Mouse (Mus musculus) heart, adult 11 months (tissue): ENCODE results near the gene Pmf1.
"Not testable (repeated sequence)": the region's sequence is repeated elsewhere in the genome, so short reads cannot be mapped to it uniquely, and the experiment has no call there.

Experiments
- DNase-seq: peaks from one replicate; pipeline ENCODE4 v3.0.0; 2022

Pmf1 gene

DNA sequence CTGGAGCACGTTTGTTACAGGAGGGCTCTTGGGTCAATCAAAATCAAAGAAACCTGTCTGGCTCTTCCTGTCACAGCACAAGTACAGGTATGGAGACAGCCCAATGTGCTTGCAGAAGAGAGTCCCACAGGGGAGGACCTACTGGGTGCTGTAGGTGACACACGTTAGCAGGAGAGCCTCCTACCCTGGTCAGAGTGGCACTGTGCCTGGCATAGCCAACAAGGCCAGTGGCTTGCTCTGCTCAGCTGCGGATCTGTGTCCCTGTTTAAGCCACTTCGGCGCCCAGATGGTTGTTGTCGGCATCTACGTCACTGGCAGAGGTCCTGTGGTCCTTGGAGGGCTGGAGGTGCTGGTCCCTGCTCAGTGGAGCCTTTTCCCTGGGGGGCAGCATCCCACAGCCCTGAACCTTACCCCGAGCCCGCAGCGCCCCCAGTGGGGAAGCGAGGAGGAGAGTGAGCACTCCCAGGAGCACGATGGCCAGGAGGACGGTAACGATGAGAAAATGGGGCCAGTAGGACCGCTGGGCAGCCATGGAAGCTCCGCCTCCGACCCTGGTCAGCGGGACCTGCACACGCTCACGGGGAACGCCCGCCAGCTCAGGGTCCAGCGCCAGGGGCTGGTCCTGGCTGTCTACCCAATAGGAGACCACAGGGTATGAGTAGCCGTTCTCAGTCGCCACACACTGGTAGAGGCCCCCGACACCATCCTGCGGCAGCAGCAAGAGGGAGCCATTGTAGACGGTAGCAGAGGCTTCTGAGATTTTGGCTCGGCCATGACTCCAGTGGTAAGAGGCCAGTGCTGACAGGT is 26.5 kb upstream of the Pmf1 start:
- peak; percentile 95 for DNase-seq

DNA sequence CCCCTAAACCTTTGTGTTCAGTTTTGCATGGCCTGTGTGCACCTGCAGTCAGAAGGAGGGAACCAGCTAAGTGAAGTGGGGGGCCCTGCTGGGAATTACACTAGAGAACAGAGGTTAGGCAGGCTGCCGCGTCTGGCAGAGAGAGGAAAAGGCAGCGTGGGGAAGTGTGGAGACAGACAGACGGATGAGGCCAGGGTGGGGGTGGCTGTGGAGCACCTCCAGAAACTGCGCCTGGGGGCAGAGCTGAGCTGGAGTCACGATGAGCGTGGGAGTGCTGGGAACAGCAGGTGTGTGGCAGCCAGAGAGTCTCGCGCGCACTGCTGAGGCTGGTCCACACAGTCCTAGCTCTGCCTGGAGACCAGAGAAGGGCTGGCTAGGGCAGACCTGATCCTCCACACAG is 25.4 kb upstream of the Pmf1 start:
- DNase-seq, result no peak

- DNase-seq, result not testable (repeated sequence)
Observed at GRCm38 (mm10) chr3:88428639-88429038, 18.5 kb upstream of the Pmf1 start.

DNA sequence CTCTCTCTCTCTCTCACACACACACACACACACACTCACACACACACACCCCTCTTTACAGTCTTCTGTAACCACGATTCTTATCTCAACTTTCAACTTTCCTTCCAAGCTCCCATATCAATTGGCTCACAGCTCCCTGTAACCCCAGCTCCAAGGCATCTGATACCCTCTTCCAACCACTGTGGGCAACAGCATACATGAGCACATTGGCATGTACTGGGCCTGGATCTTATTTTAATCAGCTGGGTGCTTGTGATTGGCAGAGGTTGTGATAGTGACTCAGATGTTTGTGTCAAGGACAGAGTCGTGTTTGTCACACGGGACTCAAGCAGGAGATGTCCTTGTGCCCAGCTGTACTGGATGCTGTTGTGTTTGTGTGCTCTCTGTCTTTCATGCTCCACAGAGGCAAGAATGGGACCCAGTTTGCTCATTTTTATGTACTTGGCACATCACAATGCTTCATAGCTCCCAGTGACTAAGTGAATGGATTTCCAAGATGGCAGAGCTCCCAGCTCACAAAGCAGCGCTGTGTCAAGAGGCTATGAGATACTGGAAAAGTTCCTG is 17.3 kb upstream of the Pmf1 start:
- peak; percentile 88 for DNase-seq

DNA sequence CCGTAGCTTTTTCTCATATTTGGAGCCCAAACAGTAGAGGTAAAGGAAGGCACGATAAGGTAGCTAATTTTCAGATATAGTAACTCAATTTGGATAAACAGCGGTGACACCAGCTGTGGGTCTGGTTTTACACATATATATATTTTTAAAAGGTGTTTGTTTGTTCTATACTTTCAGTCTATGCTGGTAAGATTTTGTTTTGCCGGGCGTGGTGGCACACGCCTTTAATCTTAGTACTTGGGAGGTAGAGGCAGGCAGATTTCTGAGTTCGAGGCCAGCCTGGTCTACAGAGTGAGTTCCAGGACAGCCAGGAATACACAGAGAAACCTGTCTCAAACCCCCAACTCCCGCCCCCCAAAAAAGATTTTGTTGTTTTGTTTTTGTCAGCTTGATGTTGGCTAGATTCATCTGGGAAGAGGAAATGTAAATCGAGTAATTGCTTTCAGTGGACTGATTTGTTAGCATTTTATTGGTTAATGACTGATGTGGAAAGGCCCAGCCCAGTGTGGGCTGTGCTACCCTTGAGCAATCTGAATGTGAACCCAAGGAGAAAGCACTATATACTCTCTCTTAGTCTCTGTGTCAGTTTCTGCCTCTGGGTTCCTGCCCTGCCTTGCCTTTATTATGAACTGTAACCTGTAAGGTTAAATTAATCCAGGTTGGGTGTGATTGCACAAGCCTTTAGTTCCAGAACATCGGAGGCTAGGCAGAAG is 15.7 kb upstream of the Pmf1 start:
- DNase-seq, result no peak

GRCm38 (mm10) chr3:88425330-88425689 is 15.2 kb upstream of the Pmf1 start:
- DNase-seq, result no peak

GRCm38 (mm10) chr3:88424605-88425329 is 14.6 kb upstream of the Pmf1 start, which contains the start of gene Slc25a44:
Slc25a44 (minus strand) TSS chr3:88425139.
- DNase-seq, result peak; percentile 100

DNA sequence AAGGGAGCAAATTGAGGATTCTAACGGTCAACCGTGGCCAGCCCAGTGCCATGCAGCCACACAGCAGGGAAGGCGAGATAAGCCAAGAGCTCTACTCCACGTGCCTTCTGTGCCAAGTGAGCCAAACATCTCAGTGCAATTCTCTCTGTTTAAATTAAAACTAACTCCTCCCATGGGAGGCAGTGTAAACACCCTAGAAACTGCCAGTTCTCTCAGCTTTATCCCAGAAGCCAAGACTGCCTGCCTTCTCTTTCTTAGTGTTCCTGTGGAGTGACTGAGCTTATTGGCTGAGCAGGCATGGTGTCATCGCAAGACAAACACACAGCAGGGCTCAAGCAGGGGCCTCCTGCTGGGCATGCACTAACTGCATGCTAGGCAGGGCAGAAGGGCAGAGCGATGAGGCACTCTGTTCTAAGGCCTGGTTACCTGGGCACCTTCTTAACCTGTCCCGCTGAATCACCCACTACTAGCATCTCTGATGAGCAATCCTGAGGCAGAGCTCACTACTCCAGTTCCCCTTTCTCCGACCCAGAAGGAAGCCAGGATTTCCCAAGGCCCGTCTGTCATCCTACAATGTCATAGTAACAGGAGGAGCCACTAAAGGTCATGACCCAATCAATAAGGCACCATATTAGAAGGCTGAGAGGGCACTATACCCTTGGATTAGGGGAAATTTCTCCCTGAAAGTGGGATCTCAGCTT is 12.0 kb upstream of the Pmf1 start:
- DNase-seq, result no peak

DNA sequence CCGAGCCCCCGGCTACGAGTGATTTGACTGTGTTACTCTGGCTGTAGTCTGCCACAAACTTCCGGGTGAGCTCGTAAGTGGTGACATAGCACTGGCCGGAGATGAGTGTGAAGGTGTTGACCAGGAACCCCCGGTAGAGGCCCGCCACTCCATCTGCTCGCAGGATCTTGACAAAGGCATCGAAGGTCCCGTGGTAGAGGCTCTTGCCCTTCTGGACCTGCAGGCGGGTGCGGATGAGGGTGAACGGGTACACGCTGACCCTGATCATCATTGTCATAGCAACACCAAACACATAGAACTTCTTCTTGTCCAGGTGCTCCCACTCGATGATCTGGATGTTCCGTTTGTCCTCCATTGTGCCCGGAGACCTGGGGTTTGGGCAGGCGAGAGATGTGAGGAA is 10.6 kb upstream of the Pmf1 start:
- DNase-seq, result no peak

DNA sequence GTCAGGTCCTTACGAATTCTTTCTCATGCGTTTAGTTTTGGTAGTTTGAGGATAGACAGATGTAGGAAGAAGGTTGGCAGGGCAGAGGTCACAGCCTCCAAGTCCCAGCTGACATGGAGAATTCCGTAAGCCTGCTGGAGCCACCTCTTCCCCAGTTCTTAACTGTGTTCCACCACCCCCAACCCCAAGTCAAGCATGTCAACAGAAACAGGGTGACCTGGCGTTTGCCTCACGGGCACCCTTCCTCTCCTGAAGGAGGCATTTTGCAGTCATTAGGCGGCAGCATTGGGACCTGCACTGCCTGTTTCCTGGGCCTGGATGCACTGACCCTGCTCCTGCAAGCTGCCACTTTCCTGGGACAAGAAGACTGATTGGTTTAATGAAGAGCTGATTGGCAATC is 7.9 kb upstream of the Pmf1 start:
- DNase-seq, result no peak

- no peak for DNase-seq
Observed at GRCm38 (mm10) chr3:88415668-88416067, 5.5 kb upstream of the Pmf1 start.

- DNase-seq, result no peak
Observed at GRCm38 (mm10) chr3:88412636-88413035, 2.5 kb upstream of the Pmf1 start.

GRCm38 (mm10) chr3:88411681-88412080 is 1.6 kb upstream of the Pmf1 start:
- peak; percentile 91 for DNase-seq

DNA sequence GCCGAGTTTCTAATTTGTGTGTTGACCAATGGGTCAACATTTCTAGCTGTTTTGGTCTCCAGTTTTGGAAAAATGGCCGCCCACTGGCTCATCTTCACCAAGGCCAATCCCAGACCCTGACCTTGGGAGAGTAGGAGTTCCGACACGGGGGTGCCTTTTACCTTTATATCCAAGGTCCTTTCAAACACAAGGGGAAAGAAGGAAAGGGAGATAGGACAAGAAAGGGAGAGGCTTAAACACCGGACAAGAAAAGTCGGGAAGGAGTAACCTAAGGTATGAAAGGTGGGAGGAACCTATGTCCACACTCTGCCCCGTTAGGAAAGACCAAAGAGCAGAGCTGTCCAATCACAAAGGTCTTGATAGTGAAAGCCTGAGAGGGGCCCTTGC is 507 bp upstream of the Pmf1 start:
- DNase-seq, result peak; percentile 93

DNA sequence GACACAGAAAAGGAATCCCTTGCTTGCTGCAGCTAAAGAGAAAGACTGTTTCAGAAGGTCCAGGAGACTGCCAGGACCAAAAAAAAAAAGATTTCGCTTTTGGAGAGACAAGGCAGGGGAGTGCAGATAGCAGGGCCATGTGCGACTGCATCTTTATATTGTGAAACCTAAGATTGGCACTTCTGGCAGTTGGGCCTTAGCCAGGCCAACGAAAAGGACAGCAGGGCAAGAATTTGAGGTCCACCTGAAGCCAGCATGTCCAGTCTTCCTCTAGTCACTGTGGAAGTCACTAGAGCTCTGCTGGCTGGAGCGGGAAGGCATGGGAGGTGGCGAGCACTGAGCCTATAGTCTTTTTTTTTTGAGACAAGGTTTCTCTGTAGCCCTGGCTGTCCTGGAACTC is 1.2 kb downstream of the Pmf1 start:
- peak; percentile 91 for DNase-seq

GRCm38 (mm10) chr3:88407529-88407928 is 2.6 kb downstream of the Pmf1 start:
- peak; percentile 90 for DNase-seq

DNA sequence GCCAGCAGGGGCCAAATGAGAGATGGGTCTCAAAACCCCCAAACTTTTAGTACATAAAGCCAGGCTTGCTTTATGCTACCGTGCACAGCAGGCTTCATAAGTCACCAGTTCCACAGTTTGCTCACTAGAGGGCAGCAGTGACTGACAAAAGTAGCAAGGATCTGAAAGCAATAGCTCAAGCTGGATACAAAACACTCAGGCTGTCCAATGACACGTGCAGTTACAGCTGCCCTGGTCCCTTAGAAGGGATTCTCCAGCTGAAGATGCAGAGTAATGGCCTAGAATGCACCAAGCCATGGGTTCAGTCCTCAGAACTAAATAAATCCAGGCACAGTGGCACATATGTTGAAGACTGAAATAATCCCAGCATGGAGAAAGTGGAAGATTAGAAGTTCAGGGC is 3.0 kb downstream of the Pmf1 start:
- peak; percentile 95 for DNase-seq

GRCm38 (mm10) chr3:88403522-88404230 is 6.5 kb downstream of the Pmf1 start:
- peak; percentile 64 for DNase-seq

DNA sequence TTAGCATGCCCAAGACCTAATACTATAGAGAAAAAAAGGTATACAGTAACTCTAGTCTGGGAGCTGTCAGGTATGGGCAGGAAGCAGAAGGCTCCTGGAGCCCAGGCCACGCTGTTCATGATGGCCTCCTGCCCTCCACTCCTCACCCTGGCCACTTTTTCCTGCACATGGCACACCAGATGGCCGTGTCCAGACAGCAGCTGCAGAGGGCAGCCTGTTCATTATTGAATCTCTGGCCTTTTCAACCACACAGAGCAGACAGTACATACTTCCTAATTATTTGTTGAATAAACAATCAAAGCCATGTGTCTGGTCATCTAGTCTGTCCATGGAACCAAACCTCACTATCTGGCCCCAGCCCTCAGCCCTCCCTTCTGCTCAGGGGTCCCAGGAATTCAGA is 11.5 kb downstream of the Pmf1 start:
- DNase-seq, result peak; percentile 2

DNA sequence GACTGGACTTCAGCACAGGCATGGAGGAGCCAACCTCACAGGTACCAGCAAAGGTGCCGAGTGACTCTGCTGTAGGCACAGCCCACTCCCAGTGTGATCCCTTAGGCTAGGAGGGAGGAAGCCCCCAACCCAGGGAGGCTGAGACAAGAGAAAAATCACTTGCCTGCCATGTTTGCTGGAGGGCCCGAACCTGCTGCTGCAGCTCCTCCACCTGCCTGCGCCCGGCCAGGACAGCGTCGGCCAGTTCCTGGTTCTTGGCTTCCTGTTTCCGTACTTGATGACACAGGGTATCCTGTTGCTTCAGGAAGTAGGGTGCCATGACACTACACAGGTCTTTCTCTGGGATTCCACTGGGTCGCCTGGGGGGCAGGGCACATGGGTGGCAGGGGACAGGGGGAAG is 14.4 kb downstream of the Pmf1 start:
- no peak for DNase-seq

- DNase-seq, result peak; percentile 86
Observed at GRCm38 (mm10) chr3:88395288-88395687, 14.8 kb downstream of the Pmf1 start.

DNA sequence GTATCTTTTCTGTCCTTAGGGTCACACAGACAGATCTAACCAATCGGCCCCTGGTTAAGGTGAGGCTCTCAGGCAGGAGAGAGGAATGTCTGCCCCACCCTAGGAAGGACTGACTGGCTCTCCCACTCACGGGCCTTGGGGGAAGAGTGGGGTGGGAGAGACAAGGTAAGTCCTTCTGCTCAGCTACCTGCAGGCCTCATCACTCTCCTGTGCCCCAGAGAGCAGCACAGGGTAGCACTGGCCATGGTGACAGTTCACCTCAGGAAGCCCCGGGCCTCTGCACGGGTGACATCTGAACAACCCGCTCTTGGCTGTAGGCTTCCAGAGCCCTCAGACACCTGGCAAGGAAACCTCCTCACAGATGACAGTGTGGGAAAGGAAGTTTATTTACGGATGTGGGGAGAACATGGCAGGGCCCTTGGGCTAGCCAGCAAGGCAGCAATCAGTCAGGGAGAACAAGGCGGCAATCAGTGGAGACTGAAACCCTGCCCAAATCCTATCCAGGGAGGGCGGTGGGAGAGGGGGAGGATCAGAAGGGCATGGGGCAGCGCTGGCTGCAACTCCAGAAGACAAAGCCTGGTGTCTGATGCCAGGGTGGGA is 16.3 kb downstream of the Pmf1 start:
- no peak for DNase-seq
